Mouse (Mus musculus): ENCODE results near the gene Bsdc1. TPM values are rescaled to one million over a fixed set of nuclear protein-coding genes. Genes with fewer than 3 reads are reported as not detected.
A peak's percentile ranks its signal among the peaks of the same experiment; 100 is the strongest.

The Bsdc1 gene
- total and polyA plus RNA-seq, 3 experiments, result 14.1 to 19.2 TPM; not detected in 1

DNA sequence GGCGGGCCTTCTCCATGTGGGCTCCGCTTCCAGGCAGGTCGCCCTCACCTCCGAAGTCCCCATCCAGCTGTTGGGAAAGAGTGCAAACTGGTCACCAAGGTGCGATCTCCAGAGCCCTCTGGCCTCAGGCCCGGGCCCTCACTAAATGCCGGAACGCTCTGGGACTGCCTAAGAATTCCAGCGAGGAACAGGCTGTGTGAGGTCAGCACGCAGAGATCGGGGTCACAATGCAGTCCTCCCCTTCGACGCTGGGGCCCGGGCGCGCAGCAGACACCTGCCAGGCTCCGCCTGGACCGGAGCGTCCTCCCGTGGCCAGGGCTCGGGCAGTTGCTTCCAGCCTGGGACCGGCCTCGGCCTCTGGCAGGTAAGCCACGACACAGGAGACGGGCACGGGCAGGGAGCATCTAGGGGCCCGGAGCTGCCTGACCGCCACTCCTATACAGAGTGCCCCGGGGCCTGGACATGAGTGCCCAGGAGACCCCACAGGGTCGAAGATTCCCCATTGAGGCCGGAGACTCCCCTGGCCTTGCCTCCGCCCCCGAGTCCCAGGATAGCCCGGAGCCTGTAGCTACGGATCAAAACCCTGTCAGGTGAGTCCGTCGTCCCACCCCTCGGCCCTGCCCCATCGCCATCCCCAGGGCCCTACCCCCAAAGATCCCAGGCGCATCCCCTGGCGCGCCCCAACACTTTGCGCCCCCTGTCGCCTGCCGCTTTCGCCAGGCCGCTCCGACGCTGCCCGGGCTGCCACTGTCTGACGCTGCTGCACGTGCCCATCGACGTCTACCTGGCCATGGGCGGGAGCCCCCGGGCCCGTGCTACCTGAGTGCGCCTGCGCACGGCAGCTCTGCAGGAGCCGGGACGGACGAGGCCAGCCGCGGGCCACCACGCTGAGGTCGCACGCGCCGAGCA is 29.8 kb downstream of the Bsdc1 start, which contains the start of the genes Tssk3 and Fam229a:
TSS of gene Tssk3 (minus strand) at position 51 of the 909 bp plus-strand sequence.
TSS of gene Fam229a (plus strand) at position 219 of the 909 bp plus-strand sequence.
- Histone ChIP-seq H3K27ac (ENCODE audit: control insufficient read depth, low read depth, low read length) (no peak within 1 kb of the TSS), H3K79me2 (ENCODE audit: control insufficient read depth, insufficient read depth, low read length, poor library complexity) (no peaks in the 10 kb centered on the region), H3K27me3 (ENCODE audit: control insufficient read depth in 1 of 2, insufficient read depth in 2 of 2, low read length in 2 of 2) (no peaks in the 10 kb centered on the region), H3K9me3 (replicated peaks; ENCODE audit: insufficient read depth, low read length) (no peaks in the 10 kb centered on the region), H3K4me1 (ENCODE audit: control insufficient read depth in 1 of 2, insufficient read depth in 2 of 2, low read length in 2 of 2) (peaks cover 3 to 6% of the 10 kb centered on the region in 2 experiments; a peak in 3 of 4 replicates), H3K9ac (ENCODE audit: control insufficient read depth, low read depth, low read length, poor library complexity, severe bottlenecking) (no peak within 1 kb of the TSS), H3K4me3 (ENCODE audit: control insufficient read depth in 1 of 2, insufficient read depth in 1 of 2, low read depth in 2 of 2, low read length in 2 of 2) (no peak within 1 kb of the TSS), H3K36me3 (ENCODE audit: control insufficient read depth in 1 of 2, insufficient read depth in 2 of 2, low read length in 2 of 2) (peaks cover 0 to 3% of the 10 kb centered on the region in 2 experiments; a peak in 2 of 4 replicates)
- no peak for DNase-seq (ENCODE audit: low read depth, low spot score)
- TF ChIP-seq ETS1 (IDR thresholded peaks at IDR 0.05; ENCODE audit: low read depth, low read length) (no peak), ZKSCAN1 (IDR thresholded peaks at IDR 0.05; ENCODE audit: low read depth, low read length) (no peak), GATA1 (IDR thresholded peaks at IDR 0.05; ENCODE audit: low read depth, low read length) (no peak), USF1 (IDR thresholded peaks at IDR 0.05; ENCODE audit: low read depth, low read length) (no peak), MAFK (IDR thresholded peaks at IDR 0.05; ENCODE audit: borderline replicate concordance, low read depth, low read length) (no peak), TBP (IDR thresholded peaks at IDR 0.05; ENCODE audit: low read depth, low read length) (no peak)

- no peaks in the 10 kb centered on the region for H3K27me3 ChIP-seq (ENCODE audit: control insufficient read depth in 1 of 2, insufficient read depth in 2 of 2, low read length in 2 of 2)
- H3K4me3 ChIP-seq (ENCODE audit: control insufficient read depth in 1 of 2, insufficient read depth in 1 of 2, low read depth in 2 of 2, low read length in 2 of 2), result no peak overlapping the region
- no peak for DNase-seq (ENCODE audit: low read depth, low spot score)
- TF ChIP-seq CTCF (IDR thresholded peaks at IDR 0.05 in 2 of 3, conservative IDR thresholded peaks at IDR 0.05 in 1 of 3; ENCODE audit: control insufficient read depth in 1 of 3, insufficient read depth in 1 of 3, low read depth in 2 of 3, low read length in 3 of 3, poor library complexity in 1 of 3, severe bottlenecking in 1 of 3) (peak in 1 of 3 experiments; percentile 33; a peak in 2 of 6 replicates), USF1 (IDR thresholded peaks at IDR 0.05; ENCODE audit: low read depth, low read length) (no peak), SMC3 (IDR thresholded peaks at IDR 0.05; ENCODE audit: low read depth, low read length) (peak; percentile 16; the same call in 1 of the 2 replicates), MYC (IDR thresholded peaks at IDR 0.05; ENCODE audit: low read depth, low read length) (no peak), NRF1 (IDR thresholded peaks at IDR 0.05; ENCODE audit: insufficient read depth, low read depth, low read length, poor library complexity, severe bottlenecking) (no peak), TCF12 (IDR thresholded peaks at IDR 0.05; ENCODE audit: low read depth, low read length) (no peak), RAD21 (IDR thresholded peaks at IDR 0.05; ENCODE audit: low read depth, low read length) (peak; percentile 6), MAZ (IDR thresholded peaks at IDR 0.05; ENCODE audit: low read depth, low read length) (no peak), ZKSCAN1 (IDR thresholded peaks at IDR 0.05; ENCODE audit: low read depth, low read length) (no peak), NELFE (IDR thresholded peaks at IDR 0.05; ENCODE audit: low read depth, low read length) (no peak), POLR2A (IDR thresholded peaks at IDR 0.05; ENCODE audit: control insufficient read depth in 1 of 2, insufficient read depth in 1 of 2, low read depth in 1 of 2, low read length in 2 of 2, poor library complexity in 1 of 2) (no peak)
- H3K27ac ChIP-seq (ENCODE audit: control insufficient read depth, low read depth, low read length), result no peak overlapping the region
- H3K9ac ChIP-seq (ENCODE audit: control insufficient read depth, low read depth, low read length, poor library complexity, severe bottlenecking), result no peak overlapping the region
- no peaks in the 10 kb centered on the region for H3K9me3 ChIP-seq (replicated peaks; ENCODE audit: insufficient read depth, low read length)
- no peaks in the 10 kb centered on the region for H3K79me2 ChIP-seq (ENCODE audit: control insufficient read depth, insufficient read depth, low read length, poor library complexity)
- H3K36me3 ChIP-seq (ENCODE audit: control insufficient read depth in 1 of 2, insufficient read depth in 2 of 2, low read length in 2 of 2), result peaks cover 0 to 3% of the 10 kb centered on the region in 2 experiments; a peak in 1 of 4 replicates
- peaks cover 3 to 6% of the 10 kb centered on the region in 2 experiments; a peak in 3 of 4 replicates for H3K4me1 ChIP-seq (ENCODE audit: control insufficient read depth in 1 of 2, insufficient read depth in 2 of 2, low read length in 2 of 2)
These were observed 33.3 kb downstream of the Bsdc1 start for GRCm38 (mm10) chr4:129494681-129495080.
